Mouse (Mus musculus) erythroblast, embryonic 14.5 days (primary cell): ENCODE measurements around the gene Piwil1.

Source experiments
- GATA1 ChIP-seq: IDR thresholded peaks from 2 replicates; pipeline ENCODE4 v1.6.1; 2012; ENCODE audit warnings: low read length, inconsistent platforms, mixed read lengths
- TAL1 ChIP-seq: IDR thresholded peaks from 3 replicates; pipeline ENCODE4 v1.6.1; 2012; ENCODE audit warnings: low read length, inconsistent platforms, mixed read lengths

GRCm38 (mm10) chr5:128769026-128769631 is 66.8 kb downstream of the Piwil1 start:
- TF ChIP-seq GATA1 (no peak), TAL1 (no peak)
